Mouse (Mus musculus) lung, adult 2 months (tissue): ENCODE results near the gene Myo10. TPM values are rescaled to one million over a fixed set of nuclear protein-coding genes. Genes with fewer than 3 reads are reported as not detected.

ENCODE experiments used
- DNase-seq: peaks from one replicate; pipeline ENCODE4 v3.0.0; 2022
- H3K4me1 ChIP-seq: fragments of 200-500 bp; 2 replicates; pipeline ENCODE4 v1.6.1; 2011; ENCODE audit warnings: low read length; ENCODE audit not compliant: control insufficient read depth, insufficient read depth
- H3K4me3 ChIP-seq: fragments of 200-500 bp; replicated peaks from 2 replicates; pipeline ENCODE3; 2011; ENCODE audit warnings: low read depth, mild to moderate bottlenecking, control low read depth, low read length; ENCODE audit errors: extremely low read depth
- CTCF ChIP-seq: fragments of 200-500 bp; IDR thresholded peaks from 2 replicates; pipeline ENCODE4 v1.5.1; 2011; ENCODE audit warnings: mild to moderate bottlenecking, low read length, control low read depth; ENCODE audit not compliant: insufficient read depth
- POLR2A ChIP-seq: fragments of 200-500 bp; IDR thresholded peaks from 2 replicates; pipeline ENCODE4 v1.6.1; 2011; ENCODE audit warnings: low read depth, mild to moderate bottlenecking, control low read depth, low read length, borderline replicate concordance; ENCODE audit errors: extremely low read depth
- WGBS: fragments of 180-500 bp; shearing (Covaris S2); methylation state at CpG from one replicate; pipeline ENCODE4 v1.1.7; 2018; 5-methylcytosine and 5-hydroxymethylcytosine counted together
- polyA plus RNA-seq: library from polyadenylated mRNA; depleted of rRNA; stranded (reverse); fragments of >200 nt; gene quantifications from 2 replicates; pipeline ENCODE4 v1.2.3, GENCODE M21; 2012

Myo10 gene
- polyA plus RNA-seq, 1 experiment = 81.3 TPM

DNA sequence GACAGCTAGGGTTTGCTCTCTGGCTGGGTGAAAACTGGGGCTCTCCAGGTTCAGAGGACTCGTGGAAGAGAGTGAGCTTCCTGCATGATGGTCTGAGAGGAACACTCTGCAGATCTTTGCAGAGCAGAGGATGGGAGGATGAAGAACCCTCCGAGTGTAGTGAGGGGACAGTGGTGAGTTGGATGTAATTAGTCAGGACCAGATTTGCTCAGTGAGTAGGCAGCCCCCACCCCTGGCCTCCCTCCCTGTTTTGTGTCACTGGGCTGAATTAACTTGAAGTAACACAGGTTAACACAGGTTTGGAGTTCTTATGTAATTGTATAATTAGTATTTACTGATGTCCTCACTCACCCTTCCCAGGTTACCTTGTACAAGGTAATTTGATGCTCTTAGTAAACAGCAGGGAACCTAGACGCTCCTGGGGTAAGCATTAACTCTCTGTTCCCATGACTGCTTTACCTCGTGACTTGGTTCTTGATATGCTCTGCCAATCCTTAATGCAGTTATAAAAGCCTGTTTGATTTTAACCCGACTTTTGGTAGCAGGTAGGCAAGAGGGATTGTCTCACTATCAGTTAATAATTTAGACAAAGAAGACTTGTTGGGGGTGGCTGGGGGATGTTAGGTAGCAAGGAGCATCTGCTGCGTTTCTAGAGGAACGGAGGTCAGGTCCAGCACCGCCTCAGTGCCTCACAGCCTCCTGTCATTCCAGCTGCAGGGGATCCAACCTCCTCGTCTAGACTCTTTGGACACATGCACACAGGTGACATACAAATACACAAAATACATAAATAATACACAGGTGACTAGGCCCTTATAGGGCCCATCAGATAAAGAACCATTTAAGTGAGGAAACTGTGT is 66.3 kb downstream of the Myo10 start:
- H3K4me1 ChIP-seq = peaks cover 10% of the 10 kb centered on the region
- 68% methylated on average over 9 of the region's 9 CpGs for WGBS
- no peak overlapping the region for H3K4me3 ChIP-seq
- DNase-seq = no peak
- TF ChIP-seq CTCF (no peak), POLR2A (no peak)

- no peak for DNase-seq
- H3K4me1 ChIP-seq = peaks cover 10% of the 10 kb centered on the region
- 77% methylated on average over 8 of the region's 8 CpGs for WGBS
- no peak overlapping the region for H3K4me3 ChIP-seq
- no peak for TF ChIP-seq CTCF
- TF ChIP-seq POLR2A = no peak
Measured at GRCm38 (mm10) chr15:25689477-25689876, 67.2 kb downstream of the Myo10 start.

- Histone ChIP-seq H3K4me3 (no peak overlapping the region), H3K4me1 (peaks cover 10% of the 10 kb centered on the region)
- TF ChIP-seq CTCF (no peak), POLR2A (no peak)
- WGBS = 82% methylated on average over 15 of the region's 15 CpGs
- no peak for DNase-seq
Measured at GRCm38 (mm10) chr15:25690066-25690745, 67.9 kb downstream of the Myo10 start.

- DNase-seq = no peak
- H3K4me3 ChIP-seq = no peak overlapping the region
- no peak for TF ChIP-seq CTCF
- no peak for TF ChIP-seq POLR2A
- peaks cover 10% of the 10 kb centered on the region for H3K4me1 ChIP-seq
- WGBS = 79% methylated on average over 4 of the region's 4 CpGs
Measured at GRCm38 (mm10) chr15:25690746-25691105, 68.4 kb downstream of the Myo10 start.

- Histone ChIP-seq H3K4me3 (no peak overlapping the region), H3K4me1 (peaks cover 15% of the 10 kb centered on the region)
- whole genome bisulfite sequencing = 34% methylated on average over 21 of the region's 21 CpGs
- TF ChIP-seq CTCF (no peak), POLR2A (no peak)
- DNase-seq = peak; percentile 50
Measured at GRCm38 (mm10) chr15:25692254-25692950, 70.1 kb downstream of the Myo10 start.

DNA sequence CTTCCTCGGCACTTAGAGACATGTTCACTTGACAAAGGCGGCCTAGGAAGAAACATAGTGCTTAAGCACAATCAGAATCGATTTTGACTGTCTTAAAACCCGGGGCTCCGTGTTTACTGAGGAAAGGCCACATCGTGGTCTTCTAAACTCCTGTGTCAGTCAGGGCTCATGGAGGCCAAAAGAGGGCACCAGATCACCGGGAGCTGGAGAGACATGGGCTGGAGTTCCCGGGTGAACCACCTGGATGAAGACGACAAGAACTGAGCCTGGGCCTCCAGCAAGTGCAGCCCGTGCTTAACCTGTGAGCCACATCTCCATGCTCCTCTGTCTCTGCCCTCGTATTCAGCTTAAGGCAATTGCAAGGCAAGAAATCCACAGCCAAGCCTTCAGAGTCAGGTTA is 71.4 kb downstream of the Myo10 start:
- TF ChIP-seq CTCF = no peak
- TF ChIP-seq POLR2A = no peak
- no peak for DNase-seq
- Histone ChIP-seq H3K4me1 (peaks cover 15% of the 10 kb centered on the region), H3K4me3 (no peak overlapping the region)
- WGBS = 73% methylated on average over 11 of the region's 11 CpGs

- DNase-seq = no peak
- WGBS = 93% methylated on average over 4 of the region's 4 CpGs
- no peak overlapping the region for H3K4me3 ChIP-seq
- no peak for TF ChIP-seq CTCF
- H3K4me1 ChIP-seq = peaks cover 15% of the 10 kb centered on the region
Measured at GRCm38 (mm10) chr15:25694749-25695148, 72.4 kb downstream of the Myo10 start.

DNA sequence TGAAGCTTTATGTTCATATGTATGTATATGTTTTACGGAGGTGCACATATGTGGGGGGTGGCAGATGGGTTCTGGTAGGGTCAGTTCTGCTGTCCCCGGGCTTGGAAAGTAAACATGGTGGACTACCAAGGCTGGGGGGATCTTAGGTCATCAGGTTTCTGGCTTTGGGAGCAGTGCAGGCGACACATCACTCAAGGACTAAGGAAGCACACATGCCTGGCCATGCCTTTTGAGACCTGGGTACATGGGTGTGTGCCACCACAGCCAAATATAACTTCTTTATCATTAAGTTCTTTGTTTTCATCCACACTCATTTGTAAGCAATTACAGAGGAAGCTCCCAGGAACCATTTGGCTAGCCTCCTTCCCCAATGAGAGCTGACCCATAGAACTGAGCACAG is 72.9 kb downstream of the Myo10 start:
- H3K4me3 ChIP-seq = no peak overlapping the region
- no peak for DNase-seq
- H3K4me1 ChIP-seq = peaks cover 15% of the 10 kb centered on the region
- WGBS = 70% methylated on average over 3 of the region's 3 CpGs
- TF ChIP-seq POLR2A (no peak), CTCF (no peak)

- Histone ChIP-seq H3K4me1 (peaks cover 15% of the 10 kb centered on the region), H3K4me3 (no peak overlapping the region)
- WGBS = 44% methylated on average over 7 of the region's 7 CpGs
- TF ChIP-seq POLR2A = no peak
- no peak for TF ChIP-seq CTCF
- DNase-seq = no peak
Measured at GRCm38 (mm10) chr15:25695883-25696282, 73.6 kb downstream of the Myo10 start.
